Mouse (Mus musculus): ENCODE results near the gene Mbl1.

- TF ChIP-seq CTCF (conservative IDR thresholded peaks at IDR 0.05; ENCODE audit: low read length) (no peak), NANOG (IDR thresholded peaks at IDR 0.05; ENCODE audit: borderline replicate concordance, low read length) (no peak)
These were observed at the start of gene Mbl1 for GRCm38 (mm10) chr14:41151220-41151898.
